Mouse (Mus musculus): Measurements from ENCODE around the gene Optc.

Gene Optc

DNA sequence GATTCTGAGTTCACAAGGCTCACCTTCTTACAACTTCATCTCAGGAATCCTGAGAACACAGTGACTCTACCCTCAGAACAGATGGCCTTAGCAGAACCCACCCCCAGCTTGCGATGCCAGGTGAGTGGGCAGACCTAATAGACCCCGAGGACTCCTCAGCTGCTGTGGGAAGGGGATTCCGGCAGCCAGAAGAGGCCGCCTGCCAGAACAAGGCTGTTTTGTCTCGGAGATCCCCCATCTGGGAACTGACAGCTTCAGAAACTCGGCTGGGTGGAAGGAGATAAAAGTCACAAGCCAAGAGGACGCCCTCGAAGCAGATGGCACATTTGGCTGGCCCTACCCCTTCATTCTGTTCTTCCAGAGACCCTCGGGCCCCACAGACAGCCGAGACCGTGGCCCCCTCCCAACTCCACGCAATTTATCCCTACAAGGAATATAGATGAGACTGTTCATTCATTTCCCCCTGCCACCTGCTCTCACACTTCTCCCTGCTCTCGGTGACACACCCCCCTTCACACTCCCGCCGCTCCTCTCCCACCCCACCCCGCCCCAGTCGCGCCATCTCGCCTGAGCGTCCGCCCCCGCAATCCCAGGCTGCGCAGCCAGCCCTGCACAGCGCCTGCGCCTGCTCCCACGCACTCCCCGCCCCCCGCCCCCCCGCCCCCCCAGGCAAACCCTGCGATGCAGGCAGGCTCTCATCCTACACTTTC, at the start of gene Optc:
Gene Optc, minus strand, starts transcription at position 51 of the 710 bp plus-strand sequence.
- no peak for DNase-seq (ENCODE audit: low spot score)

DNA sequence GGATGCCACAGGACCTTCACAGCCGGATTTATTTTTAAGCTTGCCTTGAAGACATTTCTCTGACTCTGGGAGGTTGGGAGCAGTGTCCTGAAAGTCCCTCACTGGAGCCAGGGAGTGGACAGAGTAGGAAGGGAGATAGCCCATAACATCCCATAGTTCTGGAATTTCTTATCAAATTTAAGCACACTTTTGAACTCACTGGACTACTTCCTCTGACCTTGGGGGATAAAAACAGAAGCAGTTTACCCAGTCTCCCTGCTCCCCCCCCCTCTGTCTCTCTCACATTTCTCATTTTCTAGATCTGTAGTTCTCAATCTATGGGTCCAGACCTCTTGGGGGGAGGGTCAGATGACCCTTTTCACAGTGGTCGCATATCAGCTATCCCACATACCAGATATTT, 46.2 kb upstream of the Optc start:
- DNase-seq (ENCODE audit: low spot score) = no peak

DNA sequence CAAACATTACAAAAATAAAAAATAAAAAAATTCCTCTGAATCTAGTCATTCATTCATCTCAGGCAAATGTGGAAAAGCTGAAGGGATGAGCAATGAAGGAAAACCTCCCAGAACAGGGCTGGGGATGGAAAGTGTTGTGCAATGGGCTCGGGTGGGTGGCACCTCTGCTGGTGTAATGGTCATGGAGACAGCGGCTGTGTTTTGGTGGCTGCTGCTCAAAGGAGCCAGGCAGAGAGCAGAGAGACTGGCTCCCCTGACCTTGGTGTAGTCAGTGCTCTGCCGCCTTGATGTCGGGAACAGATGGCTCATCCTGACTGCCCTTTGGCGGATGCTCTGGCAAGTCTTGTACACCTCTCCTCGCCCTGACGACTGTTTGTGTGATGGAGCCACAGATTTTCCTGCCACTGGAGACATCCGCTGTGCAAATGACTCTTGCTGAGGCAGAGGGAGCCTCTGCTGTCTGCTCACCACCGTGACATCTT, 45.5 kb upstream of the Optc start:
- DNase-seq (ENCODE audit: low spot score) = no peak

DNA sequence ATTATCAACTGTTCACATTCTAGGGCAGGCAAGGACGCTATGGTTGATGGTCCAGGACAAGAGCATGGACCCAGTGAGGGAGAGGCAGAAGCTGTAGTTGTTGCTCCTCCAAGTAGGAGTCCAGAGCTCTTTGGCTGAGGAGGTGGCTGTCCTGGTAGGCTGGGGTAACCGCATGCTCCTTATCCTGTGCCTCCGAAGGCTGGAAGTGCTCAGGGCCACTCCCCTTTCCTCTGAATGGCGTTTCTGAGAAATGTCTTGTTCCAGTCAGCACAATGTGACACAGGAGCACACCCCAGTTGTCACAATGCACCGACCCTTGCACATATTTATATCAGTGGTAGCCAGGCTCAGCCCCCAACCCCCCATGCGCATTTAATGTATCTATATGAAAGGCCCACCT, 43.8 kb upstream of the Optc start:
- no peak for DNase-seq (ENCODE audit: low spot score)

DNA sequence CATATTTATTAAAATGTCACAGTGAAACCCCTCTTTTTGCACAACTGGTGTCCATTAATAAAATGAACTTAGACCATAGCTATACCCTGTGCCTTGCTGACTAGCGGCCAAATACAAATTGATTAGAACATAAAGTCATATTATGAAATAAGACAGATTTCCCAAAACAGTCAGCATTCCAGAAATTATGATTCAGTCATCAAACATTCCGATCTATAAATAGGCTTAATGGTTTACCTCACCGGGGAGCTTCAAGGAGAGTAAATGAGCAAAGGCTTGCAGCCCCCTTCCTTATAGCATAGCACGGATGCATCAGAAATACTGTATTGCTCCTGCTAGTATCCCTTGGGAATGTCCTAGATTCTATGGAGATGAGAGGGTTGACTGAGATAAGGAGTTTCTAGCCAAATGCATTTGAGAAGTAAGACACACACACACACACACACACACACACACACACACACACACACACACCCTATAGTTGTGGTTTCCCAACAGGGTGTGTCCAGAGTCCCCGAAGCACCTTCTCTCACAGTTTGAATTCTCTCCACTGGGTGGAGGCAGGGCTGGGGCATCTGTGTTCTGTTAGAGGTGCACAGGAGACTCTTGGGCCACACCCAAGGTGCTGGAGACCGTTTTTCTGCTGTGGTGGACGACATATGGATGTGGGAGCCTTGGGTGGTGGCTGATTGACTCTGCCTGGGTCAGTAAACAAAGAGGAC, 42.4 kb upstream of the Optc start:
- no peak for DNase-seq (ENCODE audit: low spot score)

DNA sequence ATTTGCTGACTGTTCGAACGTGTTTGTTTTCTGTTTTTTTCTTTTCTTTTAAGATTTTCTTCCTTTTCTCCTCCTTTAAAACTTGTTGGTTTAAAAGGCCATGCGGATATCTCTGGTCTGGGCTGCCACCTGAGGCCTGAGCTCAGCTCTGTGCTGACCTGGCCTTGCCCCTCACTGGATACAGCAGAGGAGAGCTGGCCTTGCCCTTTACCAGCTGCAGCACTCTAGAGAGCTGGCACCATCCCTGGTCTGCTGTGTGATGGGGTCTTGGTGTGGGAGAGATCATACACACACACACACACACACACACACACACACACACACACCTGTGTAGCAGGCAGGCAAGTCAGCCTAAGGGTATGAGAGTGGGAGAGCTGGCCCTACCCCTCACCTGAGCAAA, 37.3 kb upstream of the Optc start:
- no peak for DNase-seq (ENCODE audit: low spot score)

DNA sequence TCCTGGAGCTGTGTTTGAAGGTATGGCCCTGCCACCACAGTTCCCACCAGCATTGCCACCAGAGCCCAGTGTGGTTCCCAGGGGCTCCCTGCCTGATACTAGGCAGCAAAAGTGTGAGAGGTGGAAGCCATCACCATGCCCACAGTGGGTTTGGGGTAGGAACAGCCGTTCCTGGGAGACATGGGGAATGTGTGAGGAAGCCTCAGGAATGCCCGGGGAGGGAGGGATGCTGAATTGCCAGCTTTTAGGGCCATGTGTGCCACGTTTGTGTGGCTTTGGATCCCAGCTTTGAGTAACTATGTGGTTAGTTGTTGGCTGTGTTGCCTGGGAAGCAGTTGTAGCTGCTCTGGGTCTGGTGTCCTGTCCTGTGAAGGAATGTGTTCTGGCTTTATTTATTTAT, 34.1 kb upstream of the Optc start:
- DNase-seq (ENCODE audit: low spot score) = no peak

DNA sequence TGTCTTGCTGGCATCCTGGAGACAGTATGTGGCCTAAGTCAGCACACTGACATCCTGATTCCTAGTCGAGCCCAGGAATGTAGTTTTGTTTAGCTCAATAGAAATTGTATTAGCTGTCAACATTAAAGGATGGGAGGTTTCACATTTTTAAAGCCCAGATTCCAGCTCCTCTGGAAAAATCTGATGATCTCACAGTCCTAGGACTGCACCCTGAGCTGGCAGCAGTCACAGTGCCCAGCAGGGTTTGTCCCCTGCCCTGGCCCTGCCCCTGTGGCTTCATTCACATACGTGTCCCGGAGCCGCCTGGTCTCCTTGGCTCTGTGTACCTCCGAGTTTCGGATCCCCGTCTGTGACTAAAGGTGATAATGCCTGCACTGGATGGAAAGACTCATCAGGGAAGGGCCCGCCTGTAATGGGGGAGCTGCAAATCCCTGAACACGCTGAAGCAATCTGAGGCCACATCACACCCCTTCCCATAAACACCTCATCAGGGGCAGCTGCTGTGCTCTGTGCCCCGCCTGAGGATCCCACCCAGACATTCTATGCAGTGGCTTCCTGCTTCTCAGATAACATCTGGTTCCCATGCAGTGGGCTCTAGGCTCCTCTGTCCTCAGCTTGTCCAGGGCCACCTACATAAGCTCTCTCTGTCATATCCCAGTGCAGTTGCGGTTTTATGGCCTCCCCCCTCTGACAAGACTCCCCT, 33.5 kb upstream of the Optc start:
- no peak for DNase-seq (ENCODE audit: low spot score)

DNA sequence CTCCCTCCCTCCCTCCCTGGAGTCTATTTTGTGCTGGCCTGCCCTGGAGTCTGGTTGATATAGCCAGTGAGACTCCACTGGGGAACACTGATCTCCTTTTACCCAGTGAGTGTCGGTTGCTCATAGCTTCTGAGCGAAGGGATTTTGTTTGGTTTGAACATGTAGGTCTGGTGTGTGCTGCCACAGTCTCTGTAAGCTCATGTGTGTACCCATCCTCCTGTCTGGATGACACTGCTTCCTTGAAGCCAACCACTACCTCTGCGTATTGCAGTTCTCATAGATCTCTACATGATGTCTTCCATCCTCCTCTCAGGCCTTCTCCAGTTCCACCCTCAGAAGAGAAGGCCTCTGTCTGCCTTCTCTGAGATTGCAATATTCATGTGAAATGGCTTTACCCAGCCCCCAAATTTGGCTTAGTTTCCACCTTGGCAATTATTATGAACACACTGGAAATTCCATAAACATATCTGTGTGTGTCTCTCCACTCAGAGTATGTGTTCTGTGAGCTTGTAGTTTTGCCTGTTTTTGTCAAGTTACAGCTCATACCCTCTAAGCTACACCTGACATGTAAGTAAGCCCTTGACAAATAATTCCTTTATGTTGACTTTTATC, 32.8 kb upstream of the Optc start:
- DNase-seq (ENCODE audit: low spot score) = no peak

DNA sequence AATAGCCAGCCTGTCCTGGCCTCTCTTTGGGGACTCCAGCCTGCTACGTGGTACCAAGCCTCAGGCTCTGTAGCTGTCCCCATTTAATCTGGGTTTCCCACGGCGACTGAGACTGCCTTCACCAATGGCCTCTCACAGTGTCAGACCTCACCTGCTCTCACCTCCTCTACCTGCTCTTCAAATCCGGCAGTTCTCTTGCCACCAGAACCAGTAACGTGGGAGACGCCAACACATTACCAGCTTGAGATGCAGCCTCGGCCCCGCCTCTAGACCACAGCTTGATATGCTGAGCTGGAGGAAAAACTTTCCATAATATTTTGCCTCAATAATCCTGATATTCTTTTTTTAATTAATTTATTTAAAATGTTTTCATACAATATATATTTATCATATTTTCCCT, 31.9 kb upstream of the Optc start:
- no peak for DNase-seq (ENCODE audit: low spot score)

DNA sequence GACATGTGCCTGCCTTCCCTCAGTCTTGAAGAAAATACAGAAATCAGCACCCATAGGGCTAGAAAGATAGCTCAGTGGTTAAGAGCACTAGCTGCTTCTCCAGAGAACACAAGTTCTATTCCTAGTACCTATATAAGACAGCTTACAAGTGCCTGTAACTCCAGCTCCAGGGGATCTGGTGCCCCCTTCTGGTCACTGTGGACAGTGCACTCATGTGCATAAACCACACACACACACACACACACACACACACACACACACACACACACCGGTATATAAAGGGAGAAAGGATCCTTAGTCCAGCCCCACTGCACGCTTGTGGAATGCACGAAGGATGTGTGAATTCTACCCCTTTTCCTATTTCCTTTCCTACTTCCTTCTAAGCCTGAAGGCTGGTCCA, 28.4 kb upstream of the Optc start:
- no peak for DNase-seq (ENCODE audit: low spot score)

DNA sequence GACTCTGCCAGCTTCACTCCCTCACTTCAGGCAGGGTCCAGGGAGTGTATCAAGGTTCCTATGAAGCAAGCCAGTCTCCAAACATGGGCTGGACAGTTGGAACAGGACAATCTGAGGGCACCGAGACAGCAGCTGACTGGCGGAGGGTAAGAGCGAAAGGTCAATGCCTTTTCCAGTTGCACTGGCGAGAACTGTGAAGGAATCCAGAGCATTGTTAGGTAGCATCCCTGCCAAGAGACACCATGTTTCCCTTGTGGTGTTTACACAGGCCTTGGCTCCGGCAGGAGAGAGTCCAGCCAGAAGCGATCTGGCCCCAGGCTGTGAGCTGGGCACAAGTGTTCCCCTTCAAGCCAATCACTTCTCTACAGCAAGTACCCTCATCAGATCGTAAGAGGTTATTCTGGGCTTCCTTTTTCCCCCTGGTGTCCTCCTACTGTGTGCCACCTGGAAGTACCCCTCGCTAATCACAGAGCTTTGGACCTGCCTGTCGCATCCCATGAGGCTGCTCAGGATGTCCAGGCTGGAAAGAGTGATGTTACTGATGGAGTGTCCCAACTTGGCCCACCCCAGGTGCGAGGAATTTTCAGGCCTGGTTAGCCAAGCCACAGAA, 26.7 kb upstream of the Optc start:
- DNase-seq (ENCODE audit: low spot score) = no peak

DNA sequence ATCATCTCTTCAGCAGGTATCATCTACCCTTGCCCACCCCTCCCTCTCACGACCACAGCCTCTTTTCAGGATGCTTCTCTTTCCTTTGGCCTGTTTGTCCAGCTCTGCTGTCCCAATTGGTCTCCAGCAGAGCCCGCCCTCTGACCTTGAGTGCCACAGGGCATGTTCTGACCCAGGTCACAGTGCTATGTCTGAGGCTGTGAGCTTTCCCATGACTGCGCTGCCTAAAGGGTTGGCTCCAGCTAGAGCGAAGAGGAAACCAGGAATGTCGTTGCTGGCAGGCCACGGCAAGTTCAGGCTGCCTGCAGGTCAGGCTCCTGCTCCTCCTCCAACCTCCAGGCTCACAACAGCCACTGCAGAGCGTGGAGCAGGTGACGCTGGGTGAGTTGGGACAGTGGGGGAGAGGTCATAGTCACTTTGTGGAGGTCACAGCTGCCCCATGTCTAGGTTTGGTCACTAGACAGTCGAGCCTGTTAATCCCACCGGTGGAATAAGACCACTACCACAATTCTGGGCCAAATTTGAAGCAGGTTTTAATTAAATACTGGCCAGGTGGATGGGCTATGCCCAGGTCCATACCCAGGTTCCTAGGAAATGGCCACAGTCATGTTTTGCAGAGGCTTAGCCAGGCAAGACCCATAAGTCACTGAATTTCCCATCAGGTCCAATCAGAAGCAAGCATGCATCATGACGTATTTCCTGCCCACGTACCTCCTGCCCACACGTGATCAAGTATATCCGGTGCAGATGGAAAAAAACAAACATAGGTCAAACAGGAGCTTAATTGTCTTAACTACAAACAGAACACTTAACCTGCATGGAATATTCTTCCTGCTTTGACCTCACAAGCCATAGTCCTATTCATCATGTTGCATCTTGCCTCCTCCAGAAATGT, 25.7 kb upstream of the Optc start:
- DNase-seq (ENCODE audit: low spot score) = no peak

DNA sequence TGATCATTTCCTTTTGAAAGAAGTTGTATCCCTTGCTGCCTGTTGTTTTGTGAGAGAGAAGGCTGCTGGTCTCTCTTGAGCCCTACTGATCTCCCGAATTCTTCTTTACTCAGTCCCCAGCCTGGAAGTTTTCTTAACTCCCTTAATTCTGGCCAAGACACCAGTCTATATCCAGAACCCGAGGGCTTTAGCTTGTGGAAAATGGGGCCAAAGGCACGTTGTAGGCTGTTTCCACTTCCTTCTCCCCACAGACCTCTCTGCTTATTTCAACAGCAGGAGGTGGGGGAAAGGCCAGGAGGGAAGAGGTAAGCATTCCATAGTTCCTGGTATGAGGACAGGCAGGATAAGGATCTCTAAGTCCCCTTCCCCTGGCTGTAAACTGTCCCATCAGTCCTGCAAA, 22.2 kb upstream of the Optc start:
- no peak for DNase-seq (ENCODE audit: low spot score)

DNA sequence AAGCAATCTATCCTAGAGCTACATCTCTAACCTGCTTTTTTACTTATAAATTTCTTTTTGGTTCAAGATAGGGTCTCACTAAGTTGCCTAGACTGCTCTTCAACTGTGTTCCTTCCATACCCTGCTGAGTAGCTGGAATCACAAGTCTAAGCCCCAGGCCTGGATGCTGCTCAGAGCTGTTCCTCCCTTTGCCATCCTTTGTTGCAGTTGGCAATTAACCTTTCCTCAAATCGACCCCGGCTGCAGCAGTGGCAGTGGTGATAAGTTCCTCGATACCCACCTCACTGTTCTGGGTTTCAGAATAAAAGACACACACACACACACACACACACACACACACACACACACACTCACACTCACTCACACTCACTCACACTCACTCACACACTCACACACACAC, 17.4 kb upstream of the Optc start:
- DNase-seq (ENCODE audit: low spot score) = no peak

DNA sequence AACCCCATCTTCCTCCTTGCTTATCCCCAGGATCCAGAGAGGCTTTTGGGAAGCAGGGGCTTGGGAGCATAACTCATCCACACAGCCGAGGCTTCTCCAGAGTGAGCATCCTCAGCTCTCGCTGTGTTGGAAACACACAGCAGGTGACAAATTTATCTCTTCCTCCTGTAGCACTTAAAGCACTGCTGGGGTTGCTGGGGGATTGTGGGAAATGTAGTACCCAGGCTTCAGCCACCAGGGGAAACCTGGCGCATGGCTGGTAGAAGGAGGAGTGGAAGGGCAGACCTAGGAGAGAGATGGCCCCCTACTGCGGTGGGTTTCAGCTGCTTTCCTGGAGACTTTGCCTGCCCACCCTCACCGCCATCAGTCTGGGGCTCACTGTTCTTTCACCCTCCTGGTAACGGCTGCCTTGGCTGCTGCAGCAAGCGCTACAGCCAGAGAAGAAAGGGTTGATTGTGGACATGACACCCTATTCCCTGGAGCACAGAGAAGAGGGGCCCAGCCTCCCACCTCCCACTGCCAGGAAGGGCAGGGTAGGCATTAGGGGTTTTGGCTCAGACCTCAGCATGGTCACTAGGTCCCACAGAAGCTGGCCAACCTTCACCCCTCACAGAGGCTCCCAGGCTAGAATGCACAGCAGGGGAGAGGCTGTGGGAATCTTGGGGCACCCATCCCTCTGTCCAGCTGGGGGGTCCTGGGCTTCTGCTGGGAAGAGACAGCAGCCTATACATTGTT, 16.5 kb upstream of the Optc start:
- no peak for DNase-seq (ENCODE audit: low spot score)

DNA sequence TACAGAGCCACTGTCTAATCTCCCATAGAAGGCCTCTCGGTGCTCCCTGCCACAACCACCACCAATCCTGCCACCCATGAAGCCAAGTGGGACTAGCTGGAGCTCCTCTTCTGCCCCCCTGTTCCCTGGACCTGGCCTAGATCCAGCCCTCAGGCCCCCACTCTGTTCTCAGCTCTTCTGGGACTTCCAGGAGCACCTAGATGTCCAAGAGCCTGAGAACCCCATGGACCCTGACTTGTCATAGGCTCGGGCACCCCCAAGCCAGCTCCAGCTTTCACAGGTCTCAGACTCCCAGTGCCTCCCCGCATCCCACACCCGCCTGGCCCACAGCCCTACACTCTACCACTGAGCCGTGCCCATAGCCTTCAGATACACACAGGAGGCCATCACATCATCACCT, 15.3 kb upstream of the Optc start:
- no peak for DNase-seq (ENCODE audit: low spot score)

DNA sequence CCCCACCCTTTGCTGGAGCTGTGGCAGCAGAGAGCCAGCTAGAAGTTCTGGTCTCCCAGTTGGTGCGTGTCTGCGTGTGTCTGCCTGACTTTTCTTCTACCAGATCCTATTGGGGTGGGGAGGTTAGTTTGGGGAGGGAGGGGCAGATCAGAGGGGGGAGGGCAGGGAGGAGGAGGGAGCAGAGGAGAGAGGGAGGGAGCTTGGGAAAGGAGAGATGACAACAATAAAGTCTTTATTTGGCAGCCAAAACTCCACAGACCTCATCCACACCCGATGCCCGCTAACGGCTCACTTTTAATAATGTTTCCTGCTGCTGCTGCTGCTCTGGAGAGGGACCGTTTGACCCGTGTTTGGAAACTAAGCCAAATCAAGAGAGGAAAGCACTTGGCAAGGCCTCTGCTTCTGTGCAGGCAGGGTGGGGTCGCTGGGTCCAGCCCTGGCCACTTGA, 13.5 kb upstream of the Optc start, which contains the start of gene Prelp:
Gene Prelp, minus strand, starts transcription at position 111 of the 448 bp plus-strand sequence.
- DNase-seq (ENCODE audit: low spot score) = no peak

DNA sequence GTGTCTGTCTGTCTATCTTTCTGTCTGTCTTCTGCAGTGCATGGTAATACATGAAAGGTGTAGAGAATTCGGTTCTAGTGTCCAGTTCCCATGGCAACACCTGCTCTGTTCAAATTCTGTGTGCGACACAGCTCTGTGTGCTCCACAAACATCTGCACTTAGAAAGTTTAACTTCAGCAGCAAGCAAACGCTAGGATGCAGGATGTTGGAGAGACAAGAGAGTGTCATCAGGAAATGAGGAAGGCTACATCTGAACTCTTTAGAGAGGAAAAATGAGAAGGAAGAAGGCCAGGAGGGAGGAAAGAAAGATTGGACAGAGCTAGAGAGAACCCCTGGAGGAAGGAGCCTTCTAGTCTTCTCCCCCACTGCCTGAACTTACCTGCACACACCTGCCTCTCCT, 13.1 kb upstream of the Optc start:
- DNase-seq (ENCODE audit: low spot score) = no peak

DNA sequence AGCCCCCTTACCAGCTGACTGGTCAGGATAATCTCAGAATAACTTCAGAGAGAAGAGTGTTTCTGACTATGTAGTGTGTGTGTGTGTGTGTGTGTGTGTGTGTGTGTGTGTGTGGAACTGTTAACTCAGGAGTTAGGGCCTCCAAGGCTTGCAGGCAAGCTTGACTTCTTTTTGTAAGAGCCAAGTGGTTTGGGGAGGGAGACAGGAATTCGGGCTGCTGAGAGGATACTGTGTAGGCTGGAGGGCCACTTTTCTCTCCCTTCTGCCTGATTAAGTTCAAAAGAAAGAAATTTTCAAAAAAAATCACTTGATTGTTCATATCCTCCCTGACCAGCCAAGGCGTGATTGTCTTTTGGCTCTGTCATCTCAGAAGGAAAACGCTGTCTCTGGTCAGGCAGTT, 12.6 kb upstream of the Optc start:
- DNase-seq (ENCODE audit: low spot score) = no peak

Measured in urinary bladder, postnatal 10 days (tissue).